In the genomic region with DNA sequence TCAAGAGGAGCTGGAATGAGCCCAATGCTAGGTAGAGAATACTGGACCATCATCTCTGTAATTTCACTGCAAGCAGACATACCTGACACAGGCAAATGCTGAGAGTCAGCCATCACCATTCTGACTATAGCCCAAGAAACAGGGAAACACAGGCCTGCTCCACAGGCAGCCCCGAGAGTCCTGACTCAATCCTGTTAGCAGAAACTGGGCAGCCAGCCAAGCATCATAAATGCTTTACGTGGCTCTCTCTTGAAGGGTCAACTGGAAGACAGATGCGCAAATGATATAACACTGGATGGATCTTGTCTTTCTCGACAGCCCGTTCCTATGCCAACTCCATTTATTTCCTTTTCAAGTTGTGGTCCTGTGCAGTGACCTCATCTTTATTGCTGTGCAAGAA, we compare ENCODE assay signal across 9 mouse cellular contexts. TPM values are rescaled to one million over a fixed set of nuclear protein-coding genes. Genes with fewer than 3 reads are reported as not detected.
DNase-seq lines count a peak whose midpoint lies in the region; ATAC-seq lines count a peak whose summit lies in the region.
"Had no signal": no experiment of that assay in that cellular context is flagged by ENCODE, and none has a peak within 500 bp of the region (broad histone marks: within the 10 kb centered on the region; RNA-seq: fewer than 3 reads in every experiment).

No protein-coding gene starts in this region.

- H3K4me3 ChIP-seq in lung, embryonic 15.5 days, result no peak overlapping the region
- no peak overlapping the region for H3K4me3 ChIP-seq in hindbrain, embryonic 15.5 days
- no peak overlapping the region for H3K4me3 ChIP-seq in neural tube, embryonic 13.5 days

- intact Hi-C loops in left cerebral cortex, postnatal 25 days (cut with DNase I), result no loop called here

- no peak overlapping the region for H3K9ac ChIP-seq in lung, embryonic 15.5 days
- H3K9ac ChIP-seq in hindbrain, embryonic 15.5 days, result no peak overlapping the region
- no peak overlapping the region for H3K9ac ChIP-seq in neural tube, embryonic 13.5 days

- 33% methylated on average over 5 of the region's 5 CpGs for WGBS in lung, embryonic 15.5 days
- WGBS in hindbrain, embryonic 15.5 days, result 40% methylated on average over 5 of the region's 5 CpGs
- WGBS in neural tube, embryonic 13.5 days, result 38% methylated on average over 5 of the region's 5 CpGs

- no peaks in the 10 kb centered on the region for H3K9me3 ChIP-seq in lung, embryonic 15.5 days
- H3K9me3 ChIP-seq in hindbrain, embryonic 15.5 days, result no peaks in the 10 kb centered on the region
- no peaks in the 10 kb centered on the region for H3K9me3 ChIP-seq in neural tube, embryonic 13.5 days

- no peak overlapping the region for H3K27ac ChIP-seq in lung, embryonic 15.5 days
- no peak overlapping the region for H3K27ac ChIP-seq in hindbrain, embryonic 15.5 days (replicated peaks)
- H3K27ac ChIP-seq in neural tube, embryonic 13.5 days (replicated peaks), result peak overlapping the region; percentile 15; the same call in 1 of the 2 replicates

- peak; percentile 16 to 32 for DNase-seq in cerebellum, postnatal 14 days
- DNase-seq in lung, postnatal 14 days, result no peak
- DNase-seq in left cerebral cortex, postnatal 25 days (ENCODE audit: low spot score in 2 of 2), result no peak
- no peak for DNase-seq in T-cell, adult 2 months (ENCODE audit: low spot score)
- DNase-seq: thymus, postnatal 25 days had no signal

- H3K4me2 ChIP-seq in lung, embryonic 15.5 days, result no peak overlapping the region
- H3K4me2 ChIP-seq in hindbrain, embryonic 15.5 days, result no peak overlapping the region
- no peak overlapping the region for H3K4me2 ChIP-seq in neural tube, embryonic 13.5 days

- peaks cover 6% of the 10 kb centered on the region for H3K4me1 ChIP-seq in lung, embryonic 15.5 days
- H3K4me1 ChIP-seq in hindbrain, embryonic 15.5 days (replicated peaks), result no peaks in the 10 kb centered on the region
- H3K4me1 ChIP-seq in neural tube, embryonic 13.5 days (replicated peaks), result peaks cover 8% of the 10 kb centered on the region

- no peak for ATAC-seq in cerebellum, adult (ENCODE audit: insufficient number of reproducible peaks, low FRiP score, low TSS enrichment)
- ATAC-seq in lung, embryonic 15.5 days (ENCODE audit: borderline replicate concordance, extremely low read depth, low FRiP score, low TSS enrichment), result peak; percentile 81
- peak; percentile 77 for ATAC-seq in hindbrain, embryonic 15.5 days (ENCODE audit: low FRiP score, low read depth)
- ATAC-seq in neural tube, embryonic 13.5 days (ENCODE audit: low read depth), result peak; percentile 77

- no peaks in the 10 kb centered on the region for H3K27me3 ChIP-seq in lung, embryonic 15.5 days
- no peaks in the 10 kb centered on the region for H3K27me3 ChIP-seq in hindbrain, embryonic 15.5 days
- H3K27me3 ChIP-seq in neural tube, embryonic 13.5 days, result no peaks in the 10 kb centered on the region

- no peaks in the 10 kb centered on the region for H3K36me3 ChIP-seq in lung, embryonic 15.5 days
- no peaks in the 10 kb centered on the region for H3K36me3 ChIP-seq in hindbrain, embryonic 15.5 days
- no peaks in the 10 kb centered on the region for H3K36me3 ChIP-seq in neural tube, embryonic 13.5 days

RNA-seq across cellular contexts. Expression of a gene that starts 34.7 kb away (rescaled TPM):
- polyA plus RNA-seq in lung, embryonic 15.5 days (2015; fragmentation: Nextera tagmentation; extraction: Ambion mirVana), result 14.2 and 15.6 TPM in 2 replicates
- polyA plus RNA-seq in hindbrain, embryonic 15.5 days (2015; fragmentation: Nextera tagmentation; extraction: Ambion mirVana), result 1.6 and 1.7 TPM in 2 replicates
- polyA plus RNA-seq in neural tube, embryonic 13.5 days (2015; fragmentation: Nextera tagmentation; extraction: Ambion mirVana), result 4.9 and 7.5 TPM in 2 replicates
- total RNA-seq in left cerebral cortex, postnatal 25 days (2021), result 1 to 10 TPM in 1 of 2 experiments, under 1 TPM in 1; 0.80 to 1.2 TPM

Comparison
In these comparisons a context has a peak if more than half of its experiments do, and no peak if none do; other contexts are left out.
1. DNase-seq: peak in cerebellum, postnatal 14 days (2 of 2); none in lung, postnatal 14 days (single experiment), left cerebral cortex, postnatal 25 days (0 of 2) and T-cell, adult 2 months (single experiment).